Mouse (Mus musculus): ENCODE results near the gene Olfr1153.

Olfr1153 gene

GRCm38 (mm10) chr2:87894662-87895061 lies at the start of gene Olfr1153:
Olfr1153 (plus strand) TSS chr2:87894962.
- no peak for DNase-seq (ENCODE audit: low spot score)

DNA sequence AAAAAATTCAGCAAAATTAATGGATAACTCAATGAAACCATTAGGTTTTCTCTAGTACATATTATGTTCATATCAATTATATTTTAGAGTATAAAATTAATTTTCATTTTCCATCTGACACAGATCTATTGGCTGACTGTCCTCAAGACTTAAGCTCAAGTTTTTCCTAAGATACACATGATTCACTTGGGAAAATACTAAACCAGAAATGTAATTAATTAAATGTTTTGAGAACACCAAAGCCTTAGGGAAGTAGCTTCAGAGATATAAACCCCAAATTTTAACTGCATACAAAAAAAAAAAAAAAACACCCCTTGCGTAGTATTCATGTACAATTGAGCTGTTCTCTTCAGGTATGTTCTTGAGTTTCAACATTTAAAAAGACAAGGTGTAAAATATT lies 39.2 kb upstream of the Olfr1153 start, which contains the start of gene Olfr1151:
Gene Olfr1151 (plus strand): TSS at position 301 of the 400 bp plus-strand sequence.
- DNase-seq (ENCODE audit: low spot score): no peak

GRCm38 (mm10) chr2:87866192-87866591 lies 28.6 kb upstream of the Olfr1153 start, which contains the start of gene Olfr1152:
Olfr1152 (plus strand) TSS chr2:87866492.
- DNase-seq (ENCODE audit: low spot score): no peak

GRCm38 (mm10) chr2:87905066-87905465 lies 10.3 kb downstream of the Olfr1153 start, which contains the start of gene Olfr1154:
Olfr1154 (minus strand) TSS chr2:87905166.
- DNase-seq (ENCODE audit: low spot score): no peak

DNA sequence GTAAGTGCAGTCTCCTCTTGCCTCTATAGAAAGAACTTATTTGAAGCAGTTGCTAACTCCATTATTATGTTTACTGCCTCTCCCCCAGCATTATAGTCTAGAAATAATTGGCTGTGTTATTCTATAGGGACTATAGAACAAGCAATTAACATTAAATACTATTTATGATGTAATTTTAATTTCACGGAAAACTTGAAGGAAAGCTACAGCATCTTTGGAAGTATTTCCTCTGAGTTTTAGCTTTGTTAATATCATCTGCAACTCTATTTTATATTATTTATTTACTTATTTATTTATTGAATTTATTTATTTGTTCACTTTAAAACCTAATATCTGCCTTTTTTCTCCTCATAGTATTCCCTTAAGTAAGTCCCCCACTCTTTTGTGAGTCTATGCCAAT lies 50.3 kb downstream of the Olfr1153 start, which contains the start of gene Olfr1155:
Gene Olfr1155 (minus strand): TSS at position 101 of the 400 bp plus-strand sequence.
- DNase-seq (ENCODE audit: low spot score): no peak

Data from ovary, adult 18-20 months (tissue).